Mouse (Mus musculus) mature B cell (primary cell): Measurements from ENCODE around the gene Fam19a5.

Experiments
- in situ Hi-C: fragments of 300-500 bp; cut with MboI; formaldehyde crosslinking; loops from 2 replicates; pipeline ENCODE4 v1.14.3; 2019

The Fam19a5 gene

GRCm38 (mm10) chr15:87596731-87597130 is 52.6 kb downstream of the Fam19a5 start:
- in situ Hi-C loops: no loop called here

GRCm38 (mm10) chr15:87597149-87597548 is 53.0 kb downstream of the Fam19a5 start:
- in situ Hi-C loops: no loop called here

- in situ Hi-C loops: no loop called here
Measured at GRCm38 (mm10) chr15:87597766-87598165, 53.7 kb downstream of the Fam19a5 start.

- in situ Hi-C loops: no loop called here
Measured at GRCm38 (mm10) chr15:87598636-87599035, 54.5 kb downstream of the Fam19a5 start.

GRCm38 (mm10) chr15:87603316-87603715 is 59.2 kb downstream of the Fam19a5 start:
- in situ Hi-C loops: no loop called here

GRCm38 (mm10) chr15:87605504-87606280 is 61.6 kb downstream of the Fam19a5 start:
- in situ Hi-C loops: no loop called here

GRCm38 (mm10) chr15:87606702-87607101 is 62.6 kb downstream of the Fam19a5 start:
- in situ Hi-C loops: no loop called here

- in situ Hi-C loops: no loop called here
Measured at GRCm38 (mm10) chr15:87609236-87609635, 65.1 kb downstream of the Fam19a5 start.

GRCm38 (mm10) chr15:87623966-87624609 is 80.0 kb downstream of the Fam19a5 start:
- in situ Hi-C loops: no loop called here

GRCm38 (mm10) chr15:87624610-87625091 is 80.6 kb downstream of the Fam19a5 start:
- in situ Hi-C loops: no loop called here

- in situ Hi-C loops: no loop called here
Measured at GRCm38 (mm10) chr15:87625236-87626023, 81.3 kb downstream of the Fam19a5 start.

- in situ Hi-C loops: no loop called here
Measured at GRCm38 (mm10) chr15:87635272-87635671, 91.2 kb downstream of the Fam19a5 start.

- in situ Hi-C loops: no loop called here
Measured at GRCm38 (mm10) chr15:87636407-87636806, 92.3 kb downstream of the Fam19a5 start.

- in situ Hi-C loops: no loop called here
Measured at GRCm38 (mm10) chr15:87637234-87637633, 93.1 kb downstream of the Fam19a5 start.

GRCm38 (mm10) chr15:87638270-87638669 is 94.2 kb downstream of the Fam19a5 start:
- in situ Hi-C loops: no loop called here

GRCm38 (mm10) chr15:87646313-87647061 is 102.4 kb downstream of the Fam19a5 start:
- in situ Hi-C loops: no loop called here

- in situ Hi-C loops: no loop called here
Measured at GRCm38 (mm10) chr15:87649651-87650050, 105.6 kb downstream of the Fam19a5 start.

- in situ Hi-C loops: no loop called here
Measured at GRCm38 (mm10) chr15:87654551-87654950, 110.5 kb downstream of the Fam19a5 start.

- in situ Hi-C loops: no loop called here
Measured at GRCm38 (mm10) chr15:87656496-87657155, 112.5 kb downstream of the Fam19a5 start.

- in situ Hi-C loops: no loop called here
Measured at GRCm38 (mm10) chr15:87659729-87660128, 115.6 kb downstream of the Fam19a5 start.

- in situ Hi-C loops: no loop called here
Measured at GRCm38 (mm10) chr15:87661954-87662353, 117.9 kb downstream of the Fam19a5 start.
